12 mouse cellular contexts compared by ENCODE assay signal in genomic region chr1:127260969-127261368, GRCm38 (mm10). TPM values are rescaled to one million over a fixed set of nuclear protein-coding genes. Genes with fewer than 3 reads are reported as not detected.
A peak's percentile ranks its signal among the peaks of the same experiment; 100 is the strongest.
DNase-seq lines count a peak whose midpoint lies in the region; ATAC-seq lines count a peak whose summit lies in the region.
"Had no signal": no experiment of that assay in that cellular context is flagged by ENCODE, and none has a peak within 500 bp of the region (broad histone marks: within the 10 kb centered on the region; RNA-seq: fewer than 3 reads in every experiment).

No protein-coding gene starts in this region.

- ATAC-seq in midbrain, embryonic 11.5 days (ENCODE audit: low FRiP score), result peak; percentile 58; the same call in 1 of the 2 replicates
- ATAC-seq in midbrain, embryonic 15.5 days (replicated peaks), result no peak
- ATAC-seq in kidney, embryonic 14.5 days (ENCODE audit: low FRiP score, low TSS enrichment), result peak; percentile 87
- ATAC-seq in activated CD4-positive, CD25-positive, alpha-beta regulatory T cell, adult 4 months, result no peak

- WGBS in midbrain, embryonic 11.5 days, result 59% methylated on average over 6 of the region's 6 CpGs
- WGBS in midbrain, embryonic 15.5 days, result 48% methylated on average over 6 of the region's 6 CpGs
- 36% methylated on average over 6 of the region's 6 CpGs for WGBS in kidney, embryonic 14.5 days
- WGBS in macrophage (ENCODE audit: missing documents), result 74% methylated on average over 6 of the region's 6 CpGs

- no peaks in the 10 kb centered on the region for H3K36me3 ChIP-seq in midbrain, embryonic 11.5 days (ENCODE audit: control insufficient read depth, insufficient read depth, low read length)
- H3K36me3 ChIP-seq in midbrain, embryonic 15.5 days (replicated peaks), result no peaks in the 10 kb centered on the region
- no peaks in the 10 kb centered on the region for H3K36me3 ChIP-seq in kidney, embryonic 14.5 days (ENCODE audit: control insufficient read depth, insufficient read depth, low read length)
- H3K36me3 ChIP-seq in macrophage (ENCODE audit: inconsistent target), result no peaks in the 10 kb centered on the region
- H3K36me3 ChIP-seq: forebrain, embryonic 12.5 days; G1E; limb, embryonic 12.5 days had no signal

- no peak overlapping the region for H3K9ac ChIP-seq in midbrain, embryonic 11.5 days (ENCODE audit: low read length)
- H3K9ac ChIP-seq in midbrain, embryonic 15.5 days, result no peak overlapping the region
- no peak overlapping the region for H3K9ac ChIP-seq in kidney, embryonic 14.5 days (ENCODE audit: low read depth, low read length)
- H3K9ac ChIP-seq: forebrain, embryonic 12.5 days; limb, embryonic 12.5 days had no signal

- H3K9me3 ChIP-seq in midbrain, embryonic 11.5 days (ENCODE audit: control insufficient read depth, low read length), result no peaks in the 10 kb centered on the region
- H3K9me3 ChIP-seq in midbrain, embryonic 15.5 days, result no peaks in the 10 kb centered on the region
- no peaks in the 10 kb centered on the region for H3K9me3 ChIP-seq in kidney, embryonic 14.5 days (ENCODE audit: control insufficient read depth, low read length)
- H3K9me3 ChIP-seq: forebrain, embryonic 12.5 days had no signal

- H3K4me1 ChIP-seq in midbrain, embryonic 11.5 days (ENCODE audit: control insufficient read depth, insufficient read depth, low read length), result peaks cover 19% of the 10 kb centered on the region
- peaks cover 14% of the 10 kb centered on the region for H3K4me1 ChIP-seq in midbrain, embryonic 15.5 days
- H3K4me1 ChIP-seq in kidney, embryonic 14.5 days (ENCODE audit: control insufficient read depth, insufficient read depth, low read length), result 0 out of 2 replicates have a peak, but pooled peaks cover 13% of the 10 kb centered on the region

- H3K27ac ChIP-seq in midbrain, embryonic 11.5 days (ENCODE audit: low read depth, low read length), result no peak overlapping the region
- H3K27ac ChIP-seq in midbrain, embryonic 15.5 days, result no peak overlapping the region
- no peak overlapping the region for H3K27ac ChIP-seq in kidney, embryonic 14.5 days (ENCODE audit: low read depth, low read length)
- 0 out of 2 replicates have a peak overlapping the region, but pooled peaks have one; percentile 5 for H3K27ac ChIP-seq in macrophage
- H3K27ac ChIP-seq: forebrain, embryonic 12.5 days; limb, embryonic 12.5 days had no signal

- DNase-seq in cerebellum, adult 18-20 months, result peak; percentile 19 to 20
- DNase-seq in cerebellum, adult 9-11 months, result no peak
- DNase-seq in midbrain, embryonic 11.5 days (ENCODE audit: low spot score, missing footprints), result no peak
- no peak for DNase-seq in urinary bladder, postnatal 4 days (ENCODE audit: low spot score in 2 of 2)
- DNase-seq: layer of hippocampus, adult 9-11 months had no signal

- no peaks in the 10 kb centered on the region for H3K27me3 ChIP-seq in midbrain, embryonic 11.5 days (ENCODE audit: control insufficient read depth, insufficient read depth, low read length)
- no peaks in the 10 kb centered on the region for H3K27me3 ChIP-seq in midbrain, embryonic 15.5 days (replicated peaks)
- H3K27me3 ChIP-seq in kidney, embryonic 14.5 days (ENCODE audit: control insufficient read depth, insufficient read depth, low read length), result no peaks in the 10 kb centered on the region
- H3K27me3 ChIP-seq: forebrain, embryonic 12.5 days had no signal

- H3K4me3 ChIP-seq in midbrain, embryonic 11.5 days (ENCODE audit: low read depth, low read length), result no peak overlapping the region
- no peak overlapping the region for H3K4me3 ChIP-seq in midbrain, embryonic 15.5 days
- H3K4me3 ChIP-seq in kidney, embryonic 14.5 days (ENCODE audit: low read length), result no peak overlapping the region
- H3K4me3 ChIP-seq in macrophage (ENCODE audit: inconsistent target), result no peak overlapping the region
- H3K4me3 ChIP-seq: forebrain, embryonic 12.5 days; limb, embryonic 12.5 days had no signal

- H3K79me2 ChIP-seq in macrophage (ENCODE audit: inconsistent target), result peaks cover 100% of the 10 kb centered on the region

- H3K4me2 ChIP-seq in midbrain, embryonic 11.5 days, result no peak overlapping the region
- no peak overlapping the region for H3K4me2 ChIP-seq in midbrain, embryonic 15.5 days
- H3K4me2 ChIP-seq in kidney, embryonic 14.5 days (replicated peaks; ENCODE audit: low read depth, low read length), result no peak overlapping the region
- H3K4me2 ChIP-seq: forebrain, embryonic 12.5 days; limb, embryonic 12.5 days had no signal

RNA-seq across cellular contexts. Expression of gene Mgat5, which starts 56.2 kb away (rescaled TPM):
- 6.9 and 7.9 TPM in 2 replicates for polyA plus RNA-seq in midbrain, embryonic 11.5 days (2014; fragmentation: Nextera tagmentation; extraction: Ambion mirVana)
- polyA plus RNA-seq in midbrain, embryonic 15.5 days (2015; fragmentation: Nextera tagmentation; extraction: Ambion mirVana), result 15.0 and 17.0 TPM in 2 replicates
- polyA plus RNA-seq in kidney, embryonic 14.5 days (2014; fragmentation: Nextera tagmentation; extraction: Ambion mirVana), result 8.4 and 11.0 TPM in 2 replicates
- 100 to 1,000 TPM in 18 of 26 experiments, 10 to 100 TPM in 8; 20.4 to 211 (median 116) TPM for total RNA-seq in macrophage (2018; cell fraction: chromatin; rRNA removed)
- 10 to 100 TPM; 23.6 to 59.8 (median 37.0) TPM for total RNA-seq in macrophage (2018; cell fraction: cytosol; rRNA removed)
- total RNA-seq in macrophage (2018; cell fraction: nucleus; rRNA removed), result 100 to 1,000 TPM in 3 of 26 experiments, 10 to 100 TPM in 23; 30.1 to 157 (median 70.9) TPM
- polyA plus RNA-seq in macrophage (2018), result 23.8 to 56.9 TPM (median 29.7 TPM) in 3 replicates
- 10 to 100 TPM; 13.8 to 15.5 TPM for polyA plus RNA-seq in activated CD4-positive, CD25-positive, alpha-beta regulatory T cell, adult 4 months (2017; shearing (Covaris generic))
- polyA plus RNA-seq: G1E had no signal

Comparison
In these comparisons a context has a peak if more than half of its experiments do, and no peak if none do; other contexts are left out.
1. DNase-seq: peak in cerebellum, adult 18-20 months (2 of 2); none in cerebellum, adult 9-11 months (single experiment), midbrain, embryonic 11.5 days (single experiment) and urinary bladder, postnatal 4 days (0 of 2).
2. ATAC-seq: peak in midbrain, embryonic 11.5 days (single experiment) and kidney, embryonic 14.5 days (single experiment); none in midbrain, embryonic 15.5 days (single experiment) and activated CD4-positive, CD25-positive, alpha-beta regulatory T cell, adult 4 months (single experiment).